Mouse (Mus musculus) left cerebral cortex, adult 18-20 months (tissue): ENCODE data around the gene Mettl16. TPM values are rescaled to one million over a fixed set of nuclear protein-coding genes. Genes with fewer than 3 reads are reported as not detected.

Experiments
- DNase-seq, 2 experiments: peaks; one replicate each; pipeline ENCODE4 v3.0.0; 2021 to 2022; ENCODE audit warnings: low spot score in 2 of 2, mixed read lengths in 1 of 2
- long read RNA-seq, 2 experiments: library from polyadenylated mRNA; stranded (forward); transcript quantifications; one replicate each; pipeline ENCODE4 v2.0.0; 2021
- total RNA-seq, 2 experiments: library from RNA; stranded (reverse); gene quantifications; 2 replicates each; pipeline ENCODE4 v1.2.3; 2021

Gene Mettl16
- total RNA-seq: 10 to 100 TPM; 30.4 to 33.5 TPM
- long read RNA-seq, experiment 1, full-length matches to known transcripts: 30 of 39 reads
- long read RNA-seq, experiment 1, partial matches to known transcripts: 4 of 39 reads
- long read RNA-seq, experiment 1, other reads (novel, unspliced or antisense): 5 of 39 reads
- long read RNA-seq, experiment 2, full-length matches to known transcripts: 25 of 29 reads
- long read RNA-seq, experiment 2, partial matches to known transcripts: 2 of 29 reads
- long read RNA-seq, experiment 2, other reads (novel, unspliced or antisense): 2 of 29 reads

- peak; percentile 92 to 93 for DNase-seq
Observed at GRCm38 (mm10) chr11:74770595-74771207, at the start of gene Mettl16. Gene Mettl16, plus strand, starts transcription at chr11:74770830.

DNA sequence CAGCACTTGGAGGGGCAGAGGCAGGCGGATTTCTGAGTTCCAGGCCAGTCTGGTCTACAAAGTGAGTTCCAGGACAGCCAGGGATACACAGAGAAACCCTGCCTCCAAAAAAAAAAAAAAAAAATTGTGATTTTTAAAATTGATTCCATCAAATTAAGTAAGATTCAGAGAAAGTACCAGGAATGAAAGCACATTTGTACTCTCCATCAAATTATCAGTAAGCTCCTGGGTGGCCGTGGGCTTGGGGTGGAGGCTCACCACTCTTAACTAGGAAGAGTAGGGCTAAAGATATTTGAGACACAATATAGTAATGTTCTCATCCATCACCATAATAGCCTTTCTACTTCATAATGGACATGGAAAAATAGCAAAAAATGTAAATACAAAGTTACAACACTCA lies 49.5 kb upstream of the Mettl16 start:
- DNase-seq: no peak

GRCm38 (mm10) chr11:74721971-74722370 lies 48.7 kb upstream of the Mettl16 start:
- no peak for DNase-seq

DNA sequence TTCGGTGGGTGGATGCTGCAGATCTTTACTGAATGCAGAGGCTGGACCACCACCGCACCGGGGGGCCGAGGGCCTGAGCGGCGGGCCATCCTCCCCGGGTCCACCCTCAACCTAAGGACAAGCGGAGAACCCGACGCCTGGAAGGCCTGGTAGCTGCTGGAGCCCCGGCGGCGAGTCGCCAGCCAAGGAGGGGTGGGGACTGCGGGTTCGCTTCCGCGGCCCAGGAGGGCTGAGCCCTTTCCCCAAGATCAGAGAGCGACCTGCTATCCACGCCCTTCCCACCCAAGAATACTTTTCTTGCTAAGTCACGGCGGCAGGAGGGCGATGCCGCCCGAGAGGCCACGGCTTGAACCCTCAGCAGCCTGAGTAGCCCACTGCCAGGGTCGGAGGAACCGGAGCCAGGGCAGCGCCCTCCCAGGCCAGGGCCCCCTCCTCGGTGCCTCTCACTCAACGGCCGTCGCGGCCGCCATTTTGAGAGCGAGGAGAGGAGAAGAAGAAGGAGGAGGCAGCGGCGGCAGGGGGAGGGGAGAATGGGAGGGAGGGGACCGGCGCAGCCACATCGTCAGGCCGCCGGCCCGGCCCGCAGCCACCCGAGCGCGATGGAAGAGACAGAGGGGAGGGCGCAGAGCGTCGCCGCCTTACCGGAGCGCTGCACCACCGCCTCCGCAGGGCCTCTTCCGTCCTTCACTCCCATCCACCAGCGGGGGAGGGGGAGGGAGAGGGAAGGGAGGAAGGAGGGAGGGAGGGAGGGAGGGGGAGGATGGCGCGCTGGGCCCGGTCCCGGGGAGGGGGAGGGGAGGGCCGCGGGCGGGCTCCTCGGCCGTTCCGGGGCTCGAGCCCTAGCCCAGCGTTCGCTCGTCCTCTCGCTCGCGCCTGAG lies 47.0 kb upstream of the Mettl16 start:
- peak; percentile 79 to 83 for DNase-seq

GRCm38 (mm10) chr11:74724235-74724791 lies 46.3 kb upstream of the Mettl16 start, which contains the start of gene Pafah1b1:
Gene Pafah1b1, minus strand, starts transcription at chr11:74724670.
- peak; percentile 95 to 97 for DNase-seq

DNA sequence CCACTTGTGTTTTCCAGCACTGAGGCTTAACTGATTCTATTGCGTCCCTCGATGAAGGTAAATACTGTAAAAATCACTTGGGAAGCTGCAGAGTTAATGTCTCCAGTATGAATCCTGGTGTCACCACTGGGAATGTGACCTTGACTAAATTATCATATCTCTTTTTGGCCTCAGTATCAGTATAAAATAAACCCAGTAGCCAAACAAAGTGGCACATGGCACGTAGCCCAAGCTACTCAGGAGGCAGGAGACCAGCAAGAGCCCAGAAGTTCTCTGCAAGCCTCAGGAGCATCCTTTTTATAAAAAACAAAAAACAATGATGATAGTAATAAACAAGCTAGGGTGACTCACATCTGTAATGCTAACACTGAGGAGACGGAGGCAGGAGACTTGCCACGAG lies 45.4 kb upstream of the Mettl16 start:
- no peak for DNase-seq

- peak; percentile 7 to 19 for DNase-seq
Observed at GRCm38 (mm10) chr11:74734917-74735316, 35.7 kb upstream of the Mettl16 start.

GRCm38 (mm10) chr11:74737861-74738260 lies 32.8 kb upstream of the Mettl16 start:
- DNase-seq: no peak

DNA sequence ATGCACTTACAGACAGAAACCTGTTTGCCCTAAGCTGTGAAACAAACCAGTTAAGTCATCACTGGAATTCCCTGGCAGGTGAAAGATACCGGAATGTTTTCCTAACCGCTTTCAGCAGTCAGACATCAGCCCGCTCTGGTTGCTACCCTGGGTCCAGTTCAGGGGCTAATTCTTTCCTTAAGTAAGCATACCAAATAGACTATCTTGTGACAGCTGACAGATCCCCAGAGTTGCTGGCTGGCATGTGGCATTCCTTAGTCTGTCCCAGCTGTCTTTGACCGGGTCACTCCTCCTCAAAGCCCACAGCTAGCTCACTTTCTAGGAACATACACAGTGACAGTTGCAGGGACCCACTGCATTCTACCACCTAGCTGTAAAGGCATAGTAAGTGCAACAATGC lies 22.6 kb upstream of the Mettl16 start:
- no peak for DNase-seq

- no peak for DNase-seq
Observed at GRCm38 (mm10) chr11:74749241-74749640, 21.4 kb upstream of the Mettl16 start.

GRCm38 (mm10) chr11:74750662-74751351 lies 19.8 kb upstream of the Mettl16 start:
- no peak for DNase-seq

- DNase-seq: peak in 1 of 2 experiments; percentile 5
Observed at GRCm38 (mm10) chr11:74751352-74752066, 19.1 kb upstream of the Mettl16 start.

GRCm38 (mm10) chr11:74756631-74757030 lies 14.0 kb upstream of the Mettl16 start:
- no peak for DNase-seq

DNA sequence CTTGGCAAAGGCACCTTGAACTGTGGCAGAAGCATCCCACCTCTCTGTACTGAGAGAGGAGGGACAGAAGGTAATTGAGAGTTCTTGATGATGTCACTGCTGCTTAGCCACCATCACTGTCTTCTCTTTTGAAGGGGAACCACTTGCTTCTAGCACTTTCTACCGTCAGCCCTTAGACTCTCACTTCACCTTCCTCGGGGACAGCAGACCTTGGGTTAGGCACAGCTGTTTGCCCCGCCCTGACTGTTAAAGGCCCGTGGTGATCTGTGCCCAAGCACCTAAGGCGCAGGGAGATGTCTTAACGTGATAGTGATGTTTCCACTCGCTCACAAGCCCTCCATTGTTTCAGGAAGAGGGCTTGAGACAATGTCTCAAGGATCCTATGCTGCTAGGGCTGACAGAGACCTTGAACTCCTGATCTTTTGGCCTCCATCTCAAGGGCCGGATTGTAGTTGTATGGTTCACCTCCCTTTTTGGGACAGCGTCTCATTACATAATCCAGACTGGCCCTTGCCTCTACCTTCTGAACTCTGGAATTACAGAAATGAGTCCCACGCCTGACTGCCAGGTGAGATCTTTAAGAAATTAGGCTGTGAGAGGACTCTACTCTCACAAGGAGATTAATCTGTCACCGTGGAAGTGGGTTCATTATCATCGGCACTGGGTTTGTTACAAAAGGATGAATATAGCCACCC lies 9.5 kb upstream of the Mettl16 start:
- DNase-seq: no peak

- DNase-seq: peak in 1 of 2 experiments; percentile 22
Observed at GRCm38 (mm10) chr11:74763960-74764625, 6.5 kb upstream of the Mettl16 start.

DNA sequence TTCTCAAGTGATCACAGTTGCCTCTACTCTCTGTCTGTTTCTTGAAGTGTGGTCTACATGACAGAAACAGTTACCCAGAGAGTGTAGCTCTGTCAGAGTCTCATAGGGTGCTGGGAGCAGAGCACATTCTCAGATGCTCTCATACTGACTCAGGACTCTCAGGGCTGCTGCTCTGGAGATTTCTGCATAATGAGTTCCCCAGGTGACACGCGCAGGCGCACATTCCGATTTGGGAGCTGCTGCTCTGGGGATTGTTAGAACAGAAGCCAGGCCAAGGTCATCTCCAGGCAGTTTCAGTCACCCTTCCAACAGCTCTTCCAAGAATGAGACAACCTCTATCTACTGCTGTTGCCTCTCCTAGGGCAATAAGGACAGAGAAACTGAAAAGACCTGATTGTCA lies 3.2 kb upstream of the Mettl16 start:
- no peak for DNase-seq

DNA sequence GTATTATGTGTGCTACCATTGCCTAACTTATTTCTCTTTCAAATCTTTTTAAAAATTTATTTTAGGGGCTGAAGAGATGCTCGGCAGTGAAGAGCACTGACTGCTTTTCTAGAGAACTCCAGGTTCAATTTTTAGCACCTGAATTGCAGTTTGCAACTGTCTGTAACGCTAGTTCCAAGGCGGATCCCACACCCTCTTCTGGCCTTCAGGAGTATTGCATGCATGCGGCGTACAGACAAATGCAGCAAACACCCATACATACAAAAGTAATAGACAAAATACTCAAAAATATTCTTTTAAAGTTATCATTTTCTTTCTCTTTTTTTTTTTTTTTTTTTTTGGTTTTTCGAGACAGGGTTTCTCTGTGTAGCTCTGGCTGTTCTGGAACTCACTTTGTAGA lies 2.6 kb upstream of the Mettl16 start:
- peak in 1 of 2 experiments; percentile 13 for DNase-seq

DNA sequence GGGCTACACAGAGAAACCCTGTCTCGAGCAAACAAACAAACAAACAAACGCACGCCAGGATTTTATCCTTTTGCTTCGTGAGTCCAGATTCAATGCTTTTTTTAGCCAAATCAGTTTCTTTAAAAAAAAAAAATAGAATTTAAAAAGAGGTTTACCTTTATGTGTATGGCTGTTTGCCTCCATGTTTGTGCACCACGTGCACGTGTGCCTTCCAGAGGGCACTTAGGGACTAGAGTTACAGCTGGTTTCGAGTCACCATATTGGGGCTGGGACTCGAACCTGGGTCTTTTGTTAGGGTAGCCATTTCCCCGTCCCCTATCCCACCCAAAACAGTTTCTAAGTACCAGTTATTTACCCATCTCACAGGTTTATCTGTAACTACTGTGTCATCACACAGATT lies 593 bp upstream of the Mettl16 start:
- DNase-seq: no peak

DNA sequence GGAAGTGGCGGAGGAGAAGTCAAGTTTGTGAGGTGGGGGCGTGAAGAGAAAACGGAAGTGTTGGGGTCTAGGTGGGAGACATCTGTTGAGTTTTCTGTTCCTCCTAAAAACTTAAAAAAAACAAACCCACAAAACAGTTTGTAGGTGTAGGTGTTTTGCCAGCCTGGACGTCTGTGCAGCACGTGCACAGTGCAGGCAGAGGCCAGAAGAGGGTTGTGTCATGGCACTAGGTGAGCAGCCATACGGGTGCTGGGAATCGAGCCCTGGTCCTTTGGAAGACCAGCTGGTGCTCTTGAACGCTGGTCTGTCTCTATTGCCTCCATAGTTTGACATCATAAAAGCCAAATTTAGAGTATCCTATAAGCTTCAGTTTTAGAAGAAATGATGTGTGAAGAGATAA lies 604 bp downstream of the Mettl16 start:
- no peak for DNase-seq
